Mouse (Mus musculus) hindbrain, embryonic 14.5 days (tissue): ENCODE measurements around the gene Lce1m. TPM values are rescaled to one million over a fixed set of nuclear protein-coding genes. Genes with fewer than 3 reads are reported as not detected.
"Not testable (repeated sequence)": the region's sequence is repeated elsewhere in the genome, so short reads cannot be mapped to it uniquely, and the experiment has no call there.

Source experiments
- ATAC-seq: fragments of 200-750 bp; cut with Nextera tagmentation; 2 replicates; pipeline ENCODE4 v1.8.0; 2017; ENCODE audit warnings: moderate number of reproducible peaks, mild to moderate bottlenecking, moderate TSS enrichment, moderate library complexity; ENCODE audit not compliant: low FRiP score
- DNase-seq: peaks from one replicate; pipeline ENCODE4 v3.0.0-alpha.2; 2015; ENCODE audit warnings: low spot score
- H3K27ac ChIP-seq: fragments of 300-500 bp; sonication (generic); 2 replicates; pipeline ENCODE4 v1.5.1; 2014; ENCODE audit warnings: mild to moderate bottlenecking, moderate library complexity
- H3K27me3 ChIP-seq: fragments of 300-500 bp; sonication (generic); 2 replicates; pipeline ENCODE4 v1.6.1; 2014; ENCODE audit warnings: mild to moderate bottlenecking, low read length, mixed read lengths; ENCODE audit not compliant: control insufficient read depth, insufficient read depth
- H3K36me3 ChIP-seq: fragments of 300-500 bp; sonication (generic); replicated peaks from 2 replicates; pipeline ENCODE4 v1.6.1; 2014; ENCODE audit not compliant: control insufficient read depth, insufficient read depth
- H3K4me1 ChIP-seq: fragments of 300-500 bp; sonication (generic); replicated peaks from 2 replicates; pipeline ENCODE4 v1.6.1; 2014; ENCODE audit warnings: antibody characterized with exemption, low read length, mixed read lengths; ENCODE audit not compliant: control insufficient read depth, insufficient read depth
- H3K4me2 ChIP-seq: fragments of 300-500 bp; sonication (generic); replicated peaks from 2 replicates; pipeline ENCODE4 v1.6.1; 2014; ENCODE audit warnings: mild to moderate bottlenecking, moderate library complexity
- H3K4me3 ChIP-seq: fragments of 300-500 bp; sonication (generic); replicated peaks from 2 replicates; pipeline ENCODE4 v1.5.1; 2014; ENCODE audit warnings: mild to moderate bottlenecking, low read length
- H3K9ac ChIP-seq: fragments of 300-500 bp; sonication (generic); 2 replicates; pipeline ENCODE4 v1.6.1; 2014
- H3K9me3 ChIP-seq: fragments of 300-500 bp; sonication (generic); 2 replicates; pipeline ENCODE4 v1.6.1; 2016; ENCODE audit warnings: low read length; ENCODE audit not compliant: control insufficient read depth
- WGBS: fragments of 180-500 bp; shearing (Covaris S2); extraction: QIAGEN DNeasy Blood & Tissue Kit; methylation state at CpG from one replicate; pipeline ENCODE4 v1.1.7; 2014; 5-methylcytosine and 5-hydroxymethylcytosine counted together
- polyA plus RNA-seq: library from polyadenylated mRNA; unstranded; fragments of >200 nt; fragmentation: Nextera tagmentation; extraction: Ambion mirVana; gene quantifications from 2 replicates; pipeline ENCODE4 v1.2.1, GENCODE M21; 2014

The Lce1m gene
- not detected in 2 replicates for polyA plus RNA-seq

GRCm38 (mm10) chr3:93018960-93019359 lies at the start of gene Lce1m:
Gene Lce1m, minus strand, starts transcription at chr3:93019060.
- no peak for ATAC-seq
- 95% methylated on average over 2 of the region's 2 CpGs for WGBS

GRCm38 (mm10) chr3:93068523-93068922 lies 49.7 kb upstream of the Lce1m start, which contains the start of gene Gm4858:
Gene Gm4858, plus strand, starts transcription at chr3:93068823.
- H3K4me2 ChIP-seq, ATAC-seq, H3K27ac ChIP-seq, H3K36me3 ChIP-seq, H3K9me3 ChIP-seq, H3K4me1 ChIP-seq, H3K9ac ChIP-seq, H3K27me3 ChIP-seq, H3K4me3 ChIP-seq, DNase-seq: not testable (repeated sequence)

More at GRCm38 (mm10) chr3:93018960-93019359, at the start of gene Lce1m:
- DNase-seq: no peak
- no peaks in the 10 kb centered on the region for H3K27me3 ChIP-seq
- no peak within 1 kb of the TSS for H3K9ac ChIP-seq
- no peaks in the 10 kb centered on the region for H3K36me3 ChIP-seq
- no peaks in the 10 kb centered on the region for H3K9me3 ChIP-seq
- H3K27ac ChIP-seq: no peak within 1 kb of the TSS
- 0 out of 2 replicates have a peak, but pooled peaks cover 7% of the 10 kb centered on the region for H3K4me1 ChIP-seq
- no peak within 1 kb of the TSS for H3K4me3 ChIP-seq
- no peak within 1 kb of the TSS for H3K4me2 ChIP-seq

GRCm38 (mm10) chr3:93052826-93053474 lies 34.1 kb upstream of the Lce1m start:
- Histone ChIP-seq H3K4me1 (no peaks in the 10 kb centered on the region), H3K36me3 (no peaks in the 10 kb centered on the region), H3K4me3 (no peak overlapping the region), H3K9me3 (no peaks in the 10 kb centered on the region), H3K4me2 (no peak overlapping the region), H3K27me3 (no peaks in the 10 kb centered on the region), H3K9ac (no peak overlapping the region), H3K27ac (no peak overlapping the region)
- WGBS: 59% methylated on average over 10 of the region's 10 CpGs
- DNase-seq (no peak), ATAC-seq (no peak)

GRCm38 (mm10) chr3:93050182-93050581 lies 31.3 kb upstream of the Lce1m start:
- no peak for ATAC-seq
- Histone ChIP-seq H3K9me3 (no peaks in the 10 kb centered on the region), H3K36me3 (no peaks in the 10 kb centered on the region), H3K27me3 (no peaks in the 10 kb centered on the region), H3K4me3 (no peak overlapping the region), H3K4me1 (no peaks in the 10 kb centered on the region), H3K4me2 (no peak overlapping the region), H3K27ac (no peak overlapping the region), H3K9ac (no peak overlapping the region)
- DNase-seq: no peak
- WGBS: 93% methylated on average over 1 of the region's 1 CpGs

- Histone ChIP-seq H3K4me1 (no peaks in the 10 kb centered on the region), H3K9me3 (no peaks in the 10 kb centered on the region), H3K27ac (no peak overlapping the region), H3K9ac (no peak overlapping the region), H3K4me3 (no peak overlapping the region), H3K27me3 (no peaks in the 10 kb centered on the region), H3K36me3 (no peaks in the 10 kb centered on the region), H3K4me2 (no peak overlapping the region)
- peak; percentile 86 for DNase-seq
- 52% methylated on average over 5 of the region's 5 CpGs for WGBS
- peak; percentile 96 for ATAC-seq
These were observed 12.6 kb upstream of the Lce1m start for GRCm38 (mm10) chr3:93031450-93031849.

- no peaks in the 10 kb centered on the region for H3K4me1 ChIP-seq
- 88% methylated on average over 2 of the region's 2 CpGs for WGBS
- no peaks in the 10 kb centered on the region for H3K9me3 ChIP-seq
- no peak overlapping the region for H3K27ac ChIP-seq
- H3K9ac ChIP-seq: no peak overlapping the region
- H3K4me3 ChIP-seq: no peak overlapping the region
- DNase-seq (no peak), ATAC-seq (no peak)
- no peaks in the 10 kb centered on the region for H3K27me3 ChIP-seq
- no peak overlapping the region for H3K4me2 ChIP-seq
- H3K36me3 ChIP-seq: no peaks in the 10 kb centered on the region
These were observed 6.6 kb upstream of the Lce1m start for GRCm38 (mm10) chr3:93025486-93025885.

GRCm38 (mm10) chr3:93023411-93024184 lies 4.7 kb upstream of the Lce1m start:
- ATAC-seq (no peak), DNase-seq (no peak)
- H3K36me3 ChIP-seq: no peaks in the 10 kb centered on the region
- 76% methylated on average over 3 of the region's 3 CpGs for WGBS
- no peaks in the 10 kb centered on the region for H3K9me3 ChIP-seq
- no peak overlapping the region for H3K9ac ChIP-seq
- H3K4me2 ChIP-seq: no peak overlapping the region
- H3K4me1 ChIP-seq: no peaks in the 10 kb centered on the region
- no peak overlapping the region for H3K4me3 ChIP-seq
- H3K27ac ChIP-seq: no peak overlapping the region
- no peaks in the 10 kb centered on the region for H3K27me3 ChIP-seq

GRCm38 (mm10) chr3:93021171-93021570 lies 2.3 kb upstream of the Lce1m start:
- no peaks in the 10 kb centered on the region for H3K27me3 ChIP-seq
- H3K4me3 ChIP-seq: no peak overlapping the region
- H3K9me3 ChIP-seq: no peaks in the 10 kb centered on the region
- WGBS: 93% methylated on average over 1 of the region's 1 CpGs
- no peak overlapping the region for H3K4me2 ChIP-seq
- ATAC-seq (no peak), DNase-seq (no peak)
- no peak overlapping the region for H3K27ac ChIP-seq
- H3K9ac ChIP-seq: no peak overlapping the region
- H3K4me1 ChIP-seq: no peaks in the 10 kb centered on the region
- no peaks in the 10 kb centered on the region for H3K36me3 ChIP-seq

GRCm38 (mm10) chr3:93015460-93016104 lies 3.3 kb downstream of the Lce1m start, which contains the start of gene Crct1:
Gene Crct1, minus strand, starts transcription at chr3:93015687.
- no peaks in the 10 kb centered on the region for H3K27me3 ChIP-seq
- DNase-seq (no peak), ATAC-seq (no peak)
- 0 out of 2 replicates have a peak, but pooled peaks cover 7% of the 10 kb centered on the region for H3K4me1 ChIP-seq
- H3K27ac ChIP-seq: no peak within 1 kb of the TSS
- peak within 1 kb of the TSS; percentile 88 for H3K4me2 ChIP-seq
- 30% methylated on average over 4 of the region's 4 CpGs for WGBS
- no peaks in the 10 kb centered on the region for H3K36me3 ChIP-seq
- H3K9me3 ChIP-seq: no peaks in the 10 kb centered on the region
- peak within 1 kb of the TSS; percentile 47 for H3K4me3 ChIP-seq
- H3K9ac ChIP-seq: peak within 1 kb of the TSS; percentile 62
